Mouse (Mus musculus) heart, postnatal 0 days (tissue): ENCODE results near the gene Mex3a.

Experiments used
- CTCF ChIP-seq: IDR thresholded peaks from 2 replicates; pipeline ENCODE4 v1.5.1; 2016; ENCODE audit warnings: antibody characterized with exemption, control low read depth, low read depth
- EP300 ChIP-seq: IDR thresholded peaks from 2 replicates; pipeline ENCODE4 v1.6.1; 2016; ENCODE audit warnings: antibody characterized with exemption, low read depth

GRCm38 (mm10) chr3:88509692-88510420 lies 22.3 kb upstream of the Mex3a start, which contains the start of gene Lmna:
- TF ChIP-seq CTCF = peak; percentile 18; the same call in 1 of the 2 replicates
- TF ChIP-seq EP300 = peak; percentile 89
